Mouse (Mus musculus): ENCODE measurements around the gene Hnf1b. TPM values are rescaled to one million over a fixed set of nuclear protein-coding genes. Genes with fewer than 3 reads are reported as not detected.

The Hnf1b gene
- polyA plus RNA-seq, 1 experiment from 2014 or later = 0.07 TPM

DNA sequence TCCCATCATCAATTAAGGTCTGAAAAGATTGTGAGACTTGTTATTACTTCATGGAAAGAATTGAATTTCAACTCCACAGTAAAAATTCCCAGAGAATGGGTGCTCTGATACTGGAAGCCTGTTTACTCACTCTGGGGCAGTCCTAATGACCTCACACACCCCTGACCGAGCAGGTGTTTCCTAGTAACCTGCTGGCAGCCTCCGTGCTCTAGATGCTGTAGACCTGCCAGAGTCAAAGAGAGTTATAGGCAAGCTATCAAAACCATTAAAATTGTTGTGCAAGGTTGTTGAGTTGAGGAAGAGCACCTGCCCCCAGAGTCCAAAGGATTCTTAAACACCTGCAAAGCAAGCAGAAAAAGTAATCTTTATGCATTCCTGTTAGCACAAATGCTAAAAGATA lies 72.7 kb downstream of the Hnf1b start:
- no peaks in the 10 kb centered on the region for H3K27me3 ChIP-seq (replicated peaks; ENCODE audit: low read depth, poor library complexity, severe bottlenecking)

GRCm38 (mm10) chr11:83927097-83927496 lies 77.2 kb downstream of the Hnf1b start:
- WGBS = 61% methylated on average over 3 of the region's 3 CpGs
- H3K27me3 ChIP-seq (replicated peaks; ENCODE audit: low read depth, poor library complexity, severe bottlenecking) = no peaks in the 10 kb centered on the region
- no peak overlapping the region for H3K4me3 ChIP-seq
- no peak overlapping the region for H3K27ac ChIP-seq (replicated peaks)
- 0 out of 2 replicates have a peak, but pooled peaks cover 6% of the 10 kb centered on the region for H3K4me1 ChIP-seq
- DNase-seq (ENCODE audit: low spot score) = peak; percentile 34
- H3K9me3 ChIP-seq = no peaks in the 10 kb centered on the region
- H3K36me3 ChIP-seq (replicated peaks) = no peaks in the 10 kb centered on the region

More for the DNA sequence above, 72.7 kb downstream of the Hnf1b start:
- 79% methylated on average over 2 of the region's 2 CpGs for WGBS
- Histone ChIP-seq H3K4me1 (0 out of 2 replicates have a peak, but pooled peaks cover 6% of the 10 kb centered on the region), H3K27ac (replicated peaks) (no peak overlapping the region), H3K9me3 (no peaks in the 10 kb centered on the region), H3K36me3 (replicated peaks) (no peaks in the 10 kb centered on the region), H3K4me3 (no peak overlapping the region)
- no peak for DNase-seq (ENCODE audit: low spot score)

GRCm38 (mm10) chr11:83932506-83933106 lies 82.7 kb downstream of the Hnf1b start:
- no peak overlapping the region for H3K27ac ChIP-seq (replicated peaks)
- H3K4me1 ChIP-seq = no peaks in the 10 kb centered on the region
- H3K27me3 ChIP-seq (replicated peaks; ENCODE audit: low read depth, poor library complexity, severe bottlenecking) = no peaks in the 10 kb centered on the region
- no peak overlapping the region for H3K4me3 ChIP-seq
- no peak for DNase-seq (ENCODE audit: low spot score)
- 82% methylated on average over 10 of the region's 10 CpGs for WGBS
- no peaks in the 10 kb centered on the region for H3K9me3 ChIP-seq
- no peaks in the 10 kb centered on the region for H3K36me3 ChIP-seq (replicated peaks)

GRCm38 (mm10) chr11:83933376-83933775 lies 83.5 kb downstream of the Hnf1b start:
- H3K27ac ChIP-seq (replicated peaks) = no peak overlapping the region
- H3K36me3 ChIP-seq (replicated peaks) = no peaks in the 10 kb centered on the region
- DNase-seq (ENCODE audit: low spot score) = no peak
- WGBS = 88% methylated on average over 4 of the region's 4 CpGs
- no peaks in the 10 kb centered on the region for H3K9me3 ChIP-seq
- H3K4me3 ChIP-seq = no peak overlapping the region
- H3K27me3 ChIP-seq (replicated peaks; ENCODE audit: low read depth, poor library complexity, severe bottlenecking) = 0 out of 2 replicates have a peak, but pooled peaks cover under 1% of the 10 kb centered on the region
- no peaks in the 10 kb centered on the region for H3K4me1 ChIP-seq

- 23% methylated on average over 7 of the region's 7 CpGs for WGBS
- DNase-seq (ENCODE audit: low spot score) = peak; percentile 80
- Histone ChIP-seq H3K36me3 (replicated peaks) (no peaks in the 10 kb centered on the region), H3K27ac (replicated peaks) (no peak overlapping the region), H3K27me3 (replicated peaks; ENCODE audit: low read depth, poor library complexity, severe bottlenecking) (0 out of 2 replicates have a peak, but pooled peaks cover 3% of the 10 kb centered on the region), H3K4me1 (no peaks in the 10 kb centered on the region), H3K4me3 (no peak overlapping the region), H3K9me3 (no peaks in the 10 kb centered on the region)
Measured at GRCm38 (mm10) chr11:83935986-83936665, 86.3 kb downstream of the Hnf1b start.

DNA sequence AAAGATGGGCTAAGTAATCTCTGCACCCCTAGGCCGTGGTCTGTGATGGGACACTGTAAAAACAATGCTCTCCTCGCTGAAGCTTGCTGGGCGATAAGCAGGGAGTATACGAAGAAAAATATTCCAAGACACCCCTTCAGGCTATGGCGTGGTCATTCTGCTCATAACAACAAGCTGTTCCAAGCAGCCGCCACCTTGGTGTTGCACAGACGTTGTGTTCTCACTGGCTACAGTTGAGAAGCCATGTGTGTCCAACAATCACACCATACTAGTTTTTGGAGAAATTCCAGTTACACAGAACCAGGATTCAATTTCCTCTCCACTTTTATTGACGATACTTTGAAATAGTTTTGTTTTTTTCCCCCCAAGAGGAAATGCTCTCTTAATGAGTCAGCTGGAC lies 88.7 kb downstream of the Hnf1b start:
- Histone ChIP-seq H3K36me3 (replicated peaks) (peaks cover 2% of the 10 kb centered on the region), H3K4me1 (peaks cover 7% of the 10 kb centered on the region), H3K4me3 (no peak overlapping the region), H3K27ac (replicated peaks) (no peak overlapping the region), H3K27me3 (replicated peaks; ENCODE audit: low read depth, poor library complexity, severe bottlenecking) (0 out of 2 replicates have a peak, but pooled peaks cover 3% of the 10 kb centered on the region), H3K9me3 (no peaks in the 10 kb centered on the region)
- 85% methylated on average over 8 of the region's 8 CpGs for WGBS
- DNase-seq (ENCODE audit: low spot score) = no peak

GRCm38 (mm10) chr11:83941950-83942840 lies 92.3 kb downstream of the Hnf1b start, which contains the start of gene Ddx52:
Ddx52 (plus strand) TSS chr11:83942062.
- Histone ChIP-seq H3K9me3 (no peaks in the 10 kb centered on the region), H3K4me1 (peaks cover 7% of the 10 kb centered on the region), H3K27ac (replicated peaks) (peak within 1 kb of the TSS; percentile 94), H3K4me3 (peak within 1 kb of the TSS; percentile 90), H3K27me3 (replicated peaks; ENCODE audit: low read depth, poor library complexity, severe bottlenecking) (0 out of 2 replicates have a peak, but pooled peaks cover 3% of the 10 kb centered on the region), H3K36me3 (replicated peaks) (peaks cover 39% of the 10 kb centered on the region)
- peak; percentile 90 for DNase-seq (ENCODE audit: low spot score)
- 1% methylated on average over 49 of the region's 49 CpGs for WGBS

Other genes with a start within 250 kb of the Hnf1b start
- gene Rpl9-ps1, start 204.4 kb upstream of the Hnf1b start, polyA plus RNA-seq (2016; fragmentation: Nextera tagmentation; extraction: Ambion mirVana) = not detected in 2 replicates
- gene Ccl3, start 200.7 kb upstream of the Hnf1b start, polyA plus RNA-seq (2016; fragmentation: Nextera tagmentation; extraction: Ambion mirVana) = 0.54 and 1.0 TPM in 2 replicates
- gene Ccl4, start 187.5 kb upstream of the Hnf1b start, polyA plus RNA-seq (2016; fragmentation: Nextera tagmentation; extraction: Ambion mirVana) = 0.40 TPM in 1 of 2 replicates, not detected in the other
- gene Wfdc17, start 146.1 kb upstream of the Hnf1b start, polyA plus RNA-seq (2016; fragmentation: Nextera tagmentation; extraction: Ambion mirVana) = 0.41 and 0.51 TPM in 2 replicates
- gene Wfdc18, start 141.0 kb upstream of the Hnf1b start, polyA plus RNA-seq (2016; fragmentation: Nextera tagmentation; extraction: Ambion mirVana) = not detected in 2 replicates
- gene Wfdc21, start 103.1 kb upstream of the Hnf1b start, polyA plus RNA-seq (2016; fragmentation: Nextera tagmentation; extraction: Ambion mirVana) = not detected in 2 replicates
- gene Heatr6, start 96.4 kb upstream of the Hnf1b start, polyA plus RNA-seq (2016; fragmentation: Nextera tagmentation; extraction: Ambion mirVana) = 26.2 and 27.0 TPM in 2 replicates
- 45.0 and 46.2 TPM in 2 replicates for gene Ddx52, start 92.0 kb downstream of the Hnf1b start, polyA plus RNA-seq (2016; fragmentation: Nextera tagmentation; extraction: Ambion mirVana)
- gene Synrg, start 114.4 kb downstream of the Hnf1b start, polyA plus RNA-seq (2016; fragmentation: Nextera tagmentation; extraction: Ambion mirVana) = 7.5 and 7.8 TPM in 2 replicates
- 7.3 and 9.4 TPM in 2 replicates for gene Dusp14, start 219.2 kb downstream of the Hnf1b start, polyA plus RNA-seq (2016; fragmentation: Nextera tagmentation; extraction: Ambion mirVana)

Measured in embryonic facial prominence, embryonic 10.5 days (tissue).